ENCODE assay signal across 21 mouse cellular contexts in genomic region chr2:70933516-70933915, GRCm38 (mm10).
DNase-seq lines count a peak whose midpoint lies in the region; ATAC-seq lines count a peak whose summit lies in the region.
"Had no signal": no experiment of that assay in that cellular context is flagged by ENCODE, and none has a peak within 500 bp of the region (broad histone marks: within the 10 kb centered on the region; RNA-seq: fewer than 3 reads in every experiment).

No protein-coding gene starts in this region.

- no peak overlapping the region for H3K4me2 ChIP-seq in midbrain, embryonic 11.5 days
- H3K4me2 ChIP-seq in liver, embryonic 11.5 days = no peak overlapping the region
- H3K4me2 ChIP-seq: forebrain, embryonic 13.5 days; heart, embryonic 11.5 days; hindbrain, embryonic 12.5 days; hindbrain, embryonic 15.5 days had no signal

- no peak for ATAC-seq in midbrain, embryonic 11.5 days (ENCODE audit: low FRiP score)
- ATAC-seq in liver, embryonic 11.5 days (replicated peaks; ENCODE audit: low FRiP score) = no peak
- ATAC-seq: activated CD4-positive, CD25-positive, alpha-beta regulatory T cell, adult 4 months; forebrain, embryonic 13.5 days; forebrain, embryonic 16.5 days; intestine, postnatal 0 days had no signal

- no peaks in the 10 kb centered on the region for H3K36me3 ChIP-seq in midbrain, embryonic 11.5 days (ENCODE audit: control insufficient read depth, insufficient read depth, low read length)
- H3K36me3 ChIP-seq in liver, embryonic 11.5 days (ENCODE audit: control insufficient read depth, insufficient read depth, low read length) = no peaks in the 10 kb centered on the region
- H3K36me3 ChIP-seq: forebrain, embryonic 10.5 days; hindbrain, embryonic 12.5 days; hindbrain, embryonic 15.5 days had no signal

- H3K4me3 ChIP-seq in midbrain, embryonic 11.5 days (ENCODE audit: low read depth, low read length) = no peak overlapping the region
- no peak overlapping the region for H3K4me3 ChIP-seq in liver, embryonic 11.5 days (ENCODE audit: low read depth, low read length)
- H3K4me3 ChIP-seq: forebrain, embryonic 10.5 days; forebrain, embryonic 13.5 days; hindbrain, embryonic 12.5 days; hindbrain, embryonic 15.5 days had no signal

- H3K9ac ChIP-seq in midbrain, embryonic 11.5 days (ENCODE audit: low read length) = no peak overlapping the region
- no peak overlapping the region for H3K9ac ChIP-seq in liver, embryonic 11.5 days (ENCODE audit: low read depth, low read length)
- H3K9ac ChIP-seq: forebrain, embryonic 13.5 days; hindbrain, embryonic 12.5 days; hindbrain, embryonic 15.5 days had no signal

- WGBS in midbrain, embryonic 11.5 days = 100% methylated on average over 1 of the region's 1 CpGs
- 83% methylated on average over 1 of the region's 1 CpGs for WGBS in liver, embryonic 11.5 days

- H3K4me1 ChIP-seq in midbrain, embryonic 11.5 days (ENCODE audit: control insufficient read depth, insufficient read depth, low read length) = no peaks in the 10 kb centered on the region
- no peaks in the 10 kb centered on the region for H3K4me1 ChIP-seq in liver, embryonic 11.5 days (replicated peaks; ENCODE audit: control insufficient read depth, insufficient read depth, low read length)
- H3K4me1 ChIP-seq: forebrain, embryonic 10.5 days; forebrain, embryonic 13.5 days; hindbrain, embryonic 12.5 days; hindbrain, embryonic 15.5 days had no signal

- no peak overlapping the region for H3K27ac ChIP-seq in midbrain, embryonic 11.5 days (ENCODE audit: low read depth, low read length)
- no peak overlapping the region for H3K27ac ChIP-seq in liver, embryonic 11.5 days (ENCODE audit: low read depth, low read length)
- H3K27ac ChIP-seq: forebrain, embryonic 10.5 days; forebrain, embryonic 13.5 days; hindbrain, embryonic 12.5 days; hindbrain, embryonic 15.5 days had no signal

- H3K27me3 ChIP-seq in midbrain, embryonic 11.5 days (ENCODE audit: control insufficient read depth, insufficient read depth, low read length) = no peaks in the 10 kb centered on the region
- no peaks in the 10 kb centered on the region for H3K27me3 ChIP-seq in liver, embryonic 11.5 days (replicated peaks; ENCODE audit: control insufficient read depth, insufficient read depth, low read length)
- H3K27me3 ChIP-seq: forebrain, embryonic 13.5 days; hindbrain, embryonic 12.5 days; hindbrain, embryonic 15.5 days had no signal

- no peaks in the 10 kb centered on the region for H3K9me3 ChIP-seq in midbrain, embryonic 11.5 days (ENCODE audit: control insufficient read depth, low read length)
- H3K9me3 ChIP-seq in liver, embryonic 11.5 days (ENCODE audit: control insufficient read depth, low read length) = no peaks in the 10 kb centered on the region
- H3K9me3 ChIP-seq: forebrain, embryonic 10.5 days; forebrain, embryonic 13.5 days; hindbrain, embryonic 12.5 days; hindbrain, embryonic 15.5 days had no signal

- DNase-seq in adrenal gland, adult 8-10 months = peak; percentile 19
- DNase-seq in adrenal gland, postnatal 25 days = no peak
- peak; percentile 22 for DNase-seq in 3T3-L1 (ENCODE audit: low read depth, low spot score)
- peak; percentile 32 for DNase-seq in 416B (ENCODE audit: low read depth)
- DNase-seq in adrenal gland, postnatal 10 days = peak; percentile 10
- no peak for DNase-seq in urinary bladder, postnatal 14 days (ENCODE audit: low spot score)
- no peak for DNase-seq in midbrain, embryonic 11.5 days (ENCODE audit: low spot score, missing footprints)
- DNase-seq in liver, embryonic 11.5 days (ENCODE audit: low spot score) = no peak
- DNase-seq: cerebellum, adult 11-12 months; cerebellum, adult 8-10 months; cerebellum, postnatal 14 days; gastrocnemius, postnatal 14 days; heart, adult 11 months had no signal

Comparison
In these comparisons a context has a peak if more than half of its experiments do, and no peak if none do; other contexts are left out.
1. DNase-seq: peak in adrenal gland, adult 8-10 months (single experiment), 3T3-L1 (single experiment), 416B (single experiment) and adrenal gland, postnatal 10 days (single experiment); none in adrenal gland, postnatal 25 days (single experiment), urinary bladder, postnatal 14 days (single experiment), midbrain, embryonic 11.5 days (single experiment) and liver, embryonic 11.5 days (single experiment).